Mouse (Mus musculus) ES-E14 (cell line): ENCODE data around the gene Dhh. TPM values are rescaled to one million over a fixed set of nuclear protein-coding genes. Genes with fewer than 3 reads are reported as not detected.

Experiments used
- DNase-seq: peaks from one replicate; pipeline ENCODE4 v3.0.0-alpha.2; 2013; ENCODE audit warnings: low read depth, low spot score
- H3K27ac ChIP-seq: 2 replicates; pipeline ENCODE4 v1.5.1; 2012; ENCODE audit warnings: low read depth, mild to moderate bottlenecking, low read length, moderate library complexity, mixed read lengths; ENCODE audit not compliant: poor library complexity, insufficient read depth, severe bottlenecking
- H3K36me3 ChIP-seq: 2 replicates; pipeline ENCODE4 v1.6.1; 2012; ENCODE audit warnings: mild to moderate bottlenecking, low read length, moderate library complexity, mixed read lengths; ENCODE audit not compliant: control insufficient read depth, poor library complexity, insufficient read depth, severe bottlenecking
- H3K4me1 ChIP-seq, 2 experiments: fragments of 150-350 bp in 1 of 2; sonication (generic) in 1 of 2; 2 replicates each; pipeline ENCODE4 v1.6.1; 2012; ENCODE audit warnings: low read length in 2 of 2, mild to moderate bottlenecking in 1 of 2, mixed read lengths in 1 of 2; ENCODE audit not compliant: control insufficient read depth in 2 of 2, insufficient read depth in 2 of 2, poor library complexity in 1 of 2
- H3K4me3 ChIP-seq, 2 experiments: fragments of 150-350 bp in 1 of 2; sonication (generic) in 1 of 2; 2 replicates each; pipeline ENCODE4 v1.5.1; 2012; ENCODE audit warnings: low read length in 2 of 2, low read depth in 1 of 2, mild to moderate bottlenecking in 1 of 2, mixed read lengths in 1 of 2; ENCODE audit not compliant: insufficient read depth in 1 of 2, poor library complexity in 1 of 2, severe bottlenecking in 1 of 2
- H3K9ac ChIP-seq: 2 replicates; pipeline ENCODE4 v1.6.1; 2012; ENCODE audit warnings: low read depth, mild to moderate bottlenecking, low read length, mixed read lengths; ENCODE audit not compliant: poor library complexity, insufficient read depth, severe bottlenecking
- H3K9me3 ChIP-seq: fragments of 150-350 bp; sonication (generic); 2 replicates; pipeline ENCODE4 v1.6.1; 2012; ENCODE audit warnings: low read depth, mild to moderate bottlenecking, low read length; ENCODE audit not compliant: control insufficient read depth, insufficient read depth
- CHD2 ChIP-seq: IDR thresholded peaks from 2 replicates; pipeline ENCODE4 v1.6.1; 2014; ENCODE audit warnings: mild to moderate bottlenecking, low read depth, low read length, inconsistent platforms
- HCFC1 ChIP-seq: IDR thresholded peaks from 2 replicates; pipeline ENCODE4 v1.6.1; 2012; ENCODE audit warnings: low read length, inconsistent platforms, borderline replicate concordance; ENCODE audit not compliant: insufficient read depth
- MAFK ChIP-seq: IDR thresholded peaks from 2 replicates; pipeline ENCODE4 v1.6.1; 2014; ENCODE audit warnings: mild to moderate bottlenecking, low read depth, low read length, inconsistent platforms; ENCODE audit not compliant: insufficient read depth
- ZC3H11A ChIP-seq: IDR thresholded peaks from 2 replicates; pipeline ENCODE4 v1.6.1; 2012; ENCODE audit warnings: low read depth, mild to moderate bottlenecking, inconsistent platforms, low read length, borderline replicate concordance
- ZNF384 ChIP-seq: IDR thresholded peaks from 2 replicates; pipeline ENCODE4 v1.6.1; 2012; ENCODE audit warnings: low read depth, low read length, inconsistent platforms
- in situ Hi-C, 2 experiments: fragments of 600-800 bp; cut with MboI; formaldehyde crosslinking; loops; one replicate each; pipeline ENCODE4 v1.15.1; 2025; ENCODE audit warnings: low sequenced_read_pairs in 2 of 2, inconsistent platforms in 1 of 2; ENCODE audit not compliant: unreplicated experiment in 2 of 2
- total RNA-seq: library from RNA; depleted of rRNA; stranded (reverse); fragments of 300-350 nt; gene quantifications from 2 replicates; pipeline ENCODE4 v1.2.3, GENCODE M21; 2012; rRNA removed

The Dhh gene
- total RNA-seq, 1 experiment, result 1.2 TPM

GRCm38 (mm10) chr15:98849165-98849564 is 49.2 kb downstream of the Dhh start:
- peaks cover 93% of the 10 kb centered on the region for H3K36me3 ChIP-seq
- H3K4me3 ChIP-seq, result no peak overlapping the region
- DNase-seq, result no peak
- in situ Hi-C loops, result no loop called here
- no peaks in the 10 kb centered on the region; a peak in 1 of 4 replicates for H3K4me1 ChIP-seq
- H3K9me3 ChIP-seq, result no peaks in the 10 kb centered on the region
- TF ChIP-seq ZC3H11A, result no peak
- TF ChIP-seq HCFC1, result no peak
- TF ChIP-seq CHD2, result no peak
- no peak for TF ChIP-seq ZNF384
- TF ChIP-seq MAFK, result no peak
- no peak overlapping the region for H3K9ac ChIP-seq
- H3K27ac ChIP-seq, result no peak overlapping the region

- TF ChIP-seq ZC3H11A (no peak), ZNF384 (no peak), CHD2 (no peak), MAFK (no peak), HCFC1 (no peak)
- no peak for DNase-seq
- no peak overlapping the region for H3K27ac ChIP-seq
- in situ Hi-C loops, result no loop called here
- H3K4me3 ChIP-seq, result no peak overlapping the region
- peaks cover 93% of the 10 kb centered on the region for H3K36me3 ChIP-seq
- H3K4me1 ChIP-seq, result no peaks in the 10 kb centered on the region; a peak in 1 of 4 replicates
- no peaks in the 10 kb centered on the region for H3K9me3 ChIP-seq
- no peak overlapping the region for H3K9ac ChIP-seq
Measured at GRCm38 (mm10) chr15:98846140-98846539, 52.2 kb downstream of the Dhh start.

- H3K4me3 ChIP-seq, result no peak overlapping the region
- H3K4me1 ChIP-seq, result no peaks in the 10 kb centered on the region
- TF ChIP-seq ZNF384, result no peak
- no peak for TF ChIP-seq CHD2
- TF ChIP-seq HCFC1, result no peak
- TF ChIP-seq ZC3H11A, result no peak
- TF ChIP-seq MAFK, result no peak
- DNase-seq, result no peak
- no peak overlapping the region for H3K9ac ChIP-seq
- H3K36me3 ChIP-seq, result peaks cover 93% of the 10 kb centered on the region
- no peaks in the 10 kb centered on the region for H3K9me3 ChIP-seq
- in situ Hi-C loops, result no loop called here
- H3K27ac ChIP-seq, result no peak overlapping the region
Measured at GRCm38 (mm10) chr15:98845149-98845548, 53.2 kb downstream of the Dhh start.

- Histone ChIP-seq H3K9ac (no peak overlapping the region), H3K27ac (no peak overlapping the region), H3K36me3 (peaks cover 92% of the 10 kb centered on the region), H3K4me3 (no peak overlapping the region), H3K4me1 (peaks cover 0 to 1% of the 10 kb centered on the region in 2 experiments; a peak in 2 of 4 replicates), H3K9me3 (no peaks in the 10 kb centered on the region)
- TF ChIP-seq CHD2, result no peak
- no peak for TF ChIP-seq HCFC1
- TF ChIP-seq ZC3H11A, result no peak
- no peak for TF ChIP-seq MAFK
- no peak for TF ChIP-seq ZNF384
- in situ Hi-C loops, result no loop called here
- no peak for DNase-seq
Measured at GRCm38 (mm10) chr15:98843595-98844223, 54.6 kb downstream of the Dhh start.

Other genes starting within 250 kb of the Dhh start
- 147 and 151 TPM in 2 replicates for gene Ddx23, start 235.6 kb downstream of the Dhh start, total RNA-seq
- 5.7 and 7.6 TPM in 2 replicates for gene Rnd1, start 221.1 kb downstream of the Dhh start, total RNA-seq
- gene Ccdc65, start 190.3 kb downstream of the Dhh start, total RNA-seq, result 0.26 and 0.76 TPM in 2 replicates
- 105 and 119 TPM in 2 replicates for gene Fkbp11, start 170.3 kb downstream of the Dhh start, total RNA-seq
- gene Arf3, start 135.3 kb downstream of the Dhh start, total RNA-seq, result 26.2 and 41.2 TPM in 2 replicates
- 1.1 and 1.3 TPM in 2 replicates for gene Wnt10b, start 120.4 kb downstream of the Dhh start, total RNA-seq
- gene Wnt1, start 108.7 kb downstream of the Dhh start, total RNA-seq, result not detected in 2 replicates
- gene Ddn, start 89.0 kb downstream of the Dhh start, total RNA-seq, result 0.11 and 0.22 TPM in 2 replicates
- 36.6 and 54.7 TPM in 2 replicates for gene Prkag1, start 67.0 kb downstream of the Dhh start, total RNA-seq
- 30.7 and 35.9 TPM in 2 replicates for gene Kmt2d, start 27.3 kb downstream of the Dhh start, total RNA-seq
- gene Rhebl1, start 4.0 kb downstream of the Dhh start, total RNA-seq, result 43.6 and 48.2 TPM in 2 replicates
- 55.1 and 73.3 TPM in 2 replicates for gene Lmbr1l, start 19.7 kb upstream of the Dhh start, total RNA-seq
- 1,092 and 1,539 TPM in 2 replicates for gene Tuba1b, start 36.0 kb upstream of the Dhh start, total RNA-seq
- gene Gm49450, start 55.0 kb upstream of the Dhh start, total RNA-seq, result not detected in 2 replicates
- 595 and 862 TPM in 2 replicates for gene Tuba1a, start 55.2 kb upstream of the Dhh start, total RNA-seq
- gene Tuba1c, start 131.4 kb upstream of the Dhh start, total RNA-seq, result 335 and 424 TPM in 2 replicates
- gene Prph, start 156.6 kb upstream of the Dhh start, total RNA-seq, result 15.1 and 20.6 TPM in 2 replicates
- gene Troap, start 176.0 kb upstream of the Dhh start, total RNA-seq, result 27.8 and 32.1 TPM in 2 replicates
- 3.1 and 3.7 TPM in 2 replicates for gene C1ql4, start 189.3 kb upstream of the Dhh start, total RNA-seq
- 8.6 and 16.7 TPM in 2 replicates for gene Dnajc22, start 194.6 kb upstream of the Dhh start, total RNA-seq
- gene Spats2, start 227.4 kb upstream of the Dhh start, total RNA-seq, result 21.1 and 21.7 TPM in 2 replicates